Mouse (Mus musculus) limb, embryonic 14.5 days (tissue): ENCODE data around the gene Tmem237. TPM values are rescaled to one million over a fixed set of nuclear protein-coding genes. Genes with fewer than 3 reads are reported as not detected.

Source experiments
- ATAC-seq: fragments of 200-750 bp; cut with Nextera tagmentation; 2 replicates; pipeline ENCODE4 v1.8.0; 2017; ENCODE audit warnings: low read depth, moderate number of reproducible peaks, moderate TSS enrichment; ENCODE audit not compliant: low FRiP score
- DNase-seq: peaks from one replicate; pipeline ENCODE4 v3.0.0-alpha.2; 2015; ENCODE audit warnings: low spot score
- H3K27ac ChIP-seq: fragments of 300-500 bp; sonication (generic); replicated peaks from 2 replicates; pipeline ENCODE4 v1.5.1; 2014; ENCODE audit warnings: low read depth, mild to moderate bottlenecking, low read length, moderate library complexity, mixed read lengths
- H3K27me3 ChIP-seq: fragments of 300-500 bp; sonication (generic); 2 replicates; pipeline ENCODE4 v1.6.1; 2014; ENCODE audit warnings: low read length, mixed read lengths; ENCODE audit not compliant: control insufficient read depth, insufficient read depth
- H3K36me3 ChIP-seq: fragments of 300-500 bp; sonication (generic); 2 replicates; pipeline ENCODE4 v1.6.1; 2014; ENCODE audit warnings: mild to moderate bottlenecking, low read length, moderate library complexity, mixed read lengths; ENCODE audit not compliant: control insufficient read depth, insufficient read depth
- H3K4me1 ChIP-seq: fragments of 300-500 bp; sonication (generic); 2 replicates; pipeline ENCODE4 v1.6.1; 2014; ENCODE audit warnings: antibody characterized with exemption, low read length, mixed read lengths; ENCODE audit not compliant: control insufficient read depth, insufficient read depth
- H3K4me2 ChIP-seq: fragments of 300-500 bp; sonication (generic); replicated peaks from 2 replicates; pipeline ENCODE4 v1.6.1; 2014; ENCODE audit warnings: low read depth, mild to moderate bottlenecking, low read length, moderate library complexity; ENCODE audit not compliant: severe bottlenecking
- H3K4me3 ChIP-seq: fragments of 300-500 bp; sonication (generic); replicated peaks from 2 replicates; pipeline ENCODE4 v1.5.1; 2014; ENCODE audit warnings: low read length
- H3K9ac ChIP-seq: fragments of 300-500 bp; sonication (generic); 2 replicates; pipeline ENCODE4 v1.6.1; 2014; ENCODE audit warnings: mild to moderate bottlenecking, low read depth, low read length, moderate library complexity; ENCODE audit not compliant: severe bottlenecking
- H3K9me3 ChIP-seq: fragments of 300-500 bp; sonication (generic); 2 replicates; pipeline ENCODE4 v1.6.1; 2016; ENCODE audit warnings: low read length; ENCODE audit not compliant: control insufficient read depth
- POLR2A ChIP-seq: fragments of 200-500 bp; IDR thresholded peaks from 2 replicates; pipeline ENCODE4 v1.8.0; 2012; ENCODE audit warnings: inconsistent platforms, mild to moderate bottlenecking, moderate library complexity, borderline replicate concordance; ENCODE audit not compliant: insufficient read depth, insufficient read length; ENCODE audit errors: extremely low read depth
- WGBS: fragments of 180-500 bp; shearing (Covaris S2); extraction: QIAGEN DNeasy Blood & Tissue Kit; methylation state at CpG from one replicate; pipeline ENCODE4 v1.1.7; 2014; 5-methylcytosine and 5-hydroxymethylcytosine counted together
- polyA plus RNA-seq, 2 experiments: library from polyadenylated mRNA; depleted of rRNA in 1 of 2; stranded (reverse) in 1 of 2; unstranded in 1 of 2; fragments of >200 nt; fragmentation: Nextera tagmentation in 1 of 2; extraction: Ambion mirVana in 1 of 2; gene quantifications; 2 replicates each; pipeline versions ENCODE4 v1.2.1 to v1.2.3; 2012 to 2014

Tmem237 gene
- polyA plus RNA-seq (2012; rRNA removed) (24.4 and 26.0 TPM in 2 replicates), polyA plus RNA-seq (2014; fragmentation: Nextera tagmentation; extraction: Ambion mirVana) (33.3 and 36.8 TPM in 2 replicates)

DNA sequence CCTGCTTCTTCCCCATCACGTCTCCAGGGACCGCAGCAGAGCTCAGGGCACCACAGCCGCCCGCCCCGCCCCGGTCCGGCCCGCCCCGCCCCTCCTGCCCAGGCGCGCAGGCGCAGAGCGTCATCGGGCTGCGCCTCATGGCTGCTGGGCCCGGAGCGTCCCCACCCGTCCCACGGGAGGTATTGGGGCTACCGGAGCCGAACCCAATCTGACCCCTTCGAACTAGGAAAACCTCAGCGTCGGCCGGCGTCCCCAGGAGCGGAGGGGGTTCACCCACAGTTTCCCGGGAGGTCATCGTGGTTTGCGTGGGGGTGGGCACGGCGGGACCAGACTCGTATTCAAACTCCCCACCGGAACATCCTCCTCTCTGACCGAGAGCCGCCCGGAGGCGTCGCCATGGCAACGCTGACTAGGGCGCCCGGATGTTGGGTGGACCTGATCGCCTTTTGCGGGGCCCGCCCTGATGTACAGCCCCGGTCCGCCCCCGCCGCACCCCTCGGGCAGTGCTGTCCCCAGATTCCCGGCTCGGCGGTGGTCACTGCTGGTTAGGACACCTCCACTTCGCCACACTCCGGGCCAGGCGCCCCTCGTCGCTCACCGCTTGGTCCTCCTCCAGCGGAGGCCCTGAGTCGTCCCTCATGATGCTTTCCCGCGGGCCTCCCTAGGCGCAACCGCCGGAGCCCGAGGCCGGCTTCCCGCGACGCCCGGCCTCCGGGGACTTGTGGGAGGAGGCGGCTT lies at the start of gene Tmem237:
Tmem237 (minus strand) TSS at position 689 of the 738 bp plus-strand sequence.
- Histone ChIP-seq H3K27me3 (no peaks in the 10 kb centered on the region), H3K4me2 (peak within 1 kb of the TSS; percentile 88), H3K4me1 (no peaks in the 10 kb centered on the region), H3K36me3 (peaks cover 3% of the 10 kb centered on the region; the same call in 1 of the 2 replicates), H3K4me3 (peak within 1 kb of the TSS; percentile 71), H3K9me3 (no peaks in the 10 kb centered on the region), H3K9ac (peak within 1 kb of the TSS; percentile 88), H3K27ac (peak within 1 kb of the TSS; percentile 72)
- DNase-seq, result peak; percentile 95
- 1% methylated on average over 64 of the region's 74 CpGs for WGBS
- peak; percentile 99 for ATAC-seq
- TF ChIP-seq POLR2A, result no peak

DNA sequence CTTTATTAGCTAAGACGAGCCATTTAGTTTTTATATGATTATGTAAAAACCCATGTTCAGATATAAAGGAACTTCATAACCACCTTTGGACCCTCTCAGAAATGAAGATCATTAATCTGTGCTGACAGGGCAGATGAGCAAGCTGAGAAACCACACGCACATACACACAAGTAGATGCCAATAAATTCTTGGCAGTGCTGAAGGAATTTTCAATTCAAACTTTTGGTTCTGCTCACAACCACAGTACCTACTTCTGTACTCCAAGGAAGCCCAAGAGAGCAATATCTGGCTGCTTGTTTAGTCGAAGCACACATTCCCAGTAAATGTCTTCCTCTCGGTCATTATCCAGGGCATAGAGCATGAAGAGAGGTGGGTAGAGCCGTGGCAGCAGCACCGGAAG lies 49.4 kb upstream of the Tmem237 start:
- no peaks in the 10 kb centered on the region for H3K4me1 ChIP-seq
- peaks cover 38% of the 10 kb centered on the region for H3K36me3 ChIP-seq
- no peak overlapping the region for H3K4me2 ChIP-seq
- TF ChIP-seq POLR2A, result no peak
- H3K4me3 ChIP-seq, result no peak overlapping the region
- no peak overlapping the region for H3K27ac ChIP-seq
- H3K27me3 ChIP-seq, result no peaks in the 10 kb centered on the region
- H3K9me3 ChIP-seq, result no peaks in the 10 kb centered on the region
- DNase-seq, result no peak
- 75% methylated on average over 6 of the region's 6 CpGs for WGBS
- no peak for ATAC-seq
- H3K9ac ChIP-seq, result no peak overlapping the region

DNA sequence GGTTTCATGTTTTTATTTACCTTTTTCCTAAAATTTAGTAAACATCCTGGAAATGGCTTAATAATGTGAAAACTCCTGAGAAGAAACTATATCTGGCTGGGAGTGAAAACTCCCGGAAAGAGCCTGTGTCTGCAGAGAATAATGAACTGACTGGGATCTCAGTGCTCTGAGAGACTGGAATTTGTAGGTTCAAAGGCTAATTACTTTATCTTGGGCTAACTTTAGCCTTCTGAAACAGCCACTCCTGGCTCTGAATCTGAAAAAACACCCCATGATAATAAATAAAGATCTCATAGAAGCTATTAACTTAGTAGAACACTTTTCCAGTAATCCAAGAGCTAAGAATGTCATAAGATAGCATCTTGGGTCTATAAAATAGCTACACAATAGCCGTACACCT lies 48.3 kb upstream of the Tmem237 start:
- Histone ChIP-seq H3K4me1 (no peaks in the 10 kb centered on the region; the same call in 1 of the 2 replicates), H3K4me2 (no peak overlapping the region), H3K9ac (no peak overlapping the region), H3K36me3 (peaks cover 38% of the 10 kb centered on the region), H3K9me3 (no peaks in the 10 kb centered on the region), H3K4me3 (no peak overlapping the region), H3K27ac (no peak overlapping the region), H3K27me3 (no peaks in the 10 kb centered on the region)
- DNase-seq, result no peak
- no peak for TF ChIP-seq POLR2A
- WGBS, result 76% methylated on average over 2 of the region's 2 CpGs
- no peak for ATAC-seq

DNA sequence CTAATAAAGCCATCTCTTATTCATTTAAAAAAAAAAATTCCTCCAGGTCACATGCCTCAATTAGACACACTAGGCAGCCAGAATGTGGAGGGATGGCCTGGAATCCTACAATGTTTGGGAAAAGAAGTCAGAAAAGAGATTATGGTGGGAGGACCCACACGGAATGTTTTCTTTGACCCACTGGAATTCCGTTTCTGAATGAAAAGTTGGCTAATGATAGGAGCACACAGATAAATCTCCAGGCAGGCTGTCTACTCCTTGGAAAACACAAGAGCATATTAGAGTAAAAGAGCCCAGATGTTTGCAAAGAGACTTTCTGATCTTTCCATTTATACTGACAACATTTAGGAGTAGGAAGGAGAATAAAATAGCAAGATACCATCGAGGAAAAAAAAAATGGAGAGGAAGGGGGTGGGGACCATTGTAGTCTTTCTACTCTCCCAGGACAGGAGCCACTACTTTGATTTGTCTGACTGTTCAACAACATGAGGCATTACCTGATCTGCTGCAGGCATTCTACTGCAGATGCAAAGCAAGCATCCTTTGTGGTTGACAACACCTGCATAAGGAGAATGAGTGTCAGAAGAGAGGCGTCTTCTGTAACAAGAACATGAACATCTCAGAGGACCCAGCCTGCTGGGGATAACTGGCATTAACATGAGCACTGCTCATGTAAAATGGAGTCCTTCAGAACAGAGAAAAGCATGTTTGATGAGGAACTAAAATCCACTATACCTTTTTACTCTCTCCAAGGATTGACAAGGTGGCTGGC lies 47.6 kb upstream of the Tmem237 start:
- Histone ChIP-seq H3K4me1 (peaks cover 6% of the 10 kb centered on the region; the same call in 1 of the 2 replicates), H3K4me3 (no peak overlapping the region), H3K36me3 (peaks cover 45% of the 10 kb centered on the region), H3K9ac (no peak overlapping the region), H3K4me2 (no peak overlapping the region), H3K27me3 (no peaks in the 10 kb centered on the region), H3K27ac (no peak overlapping the region), H3K9me3 (no peaks in the 10 kb centered on the region)
- whole genome bisulfite sequencing, result 85% methylated on average over 4 of the region's 4 CpGs
- DNase-seq, result no peak
- no peak for ATAC-seq
- TF ChIP-seq POLR2A, result no peak

DNA sequence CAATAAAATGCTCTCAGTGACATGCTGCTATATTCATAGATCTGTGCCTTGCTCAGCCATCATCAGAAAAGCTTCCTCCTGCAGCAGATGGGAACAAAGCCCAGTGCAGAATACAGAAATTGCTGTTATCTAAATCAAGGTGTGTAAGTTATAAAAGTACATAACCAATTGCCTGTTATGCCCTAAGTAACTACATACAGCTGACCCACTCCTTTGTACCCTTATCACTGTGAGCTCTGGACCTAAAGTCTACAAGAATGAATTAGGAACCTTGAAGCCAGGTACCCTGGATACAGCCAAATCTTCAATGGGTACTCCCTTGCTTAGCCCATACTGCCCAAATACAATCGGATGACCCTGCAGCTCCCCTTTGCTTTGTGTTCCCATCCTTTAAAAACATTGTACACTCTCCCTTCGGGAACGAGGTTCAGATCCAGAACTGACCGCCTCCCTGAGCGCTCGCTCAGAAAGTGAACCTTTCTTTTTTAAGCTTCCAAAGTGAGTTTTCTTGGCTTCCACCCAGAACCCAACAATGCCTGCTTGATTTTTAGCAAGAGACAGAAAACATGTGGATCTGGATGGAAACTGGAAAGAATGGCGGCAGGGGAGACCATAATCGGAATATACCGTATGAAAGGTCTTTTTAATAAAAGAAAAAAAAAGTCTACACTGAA lies 46.2 kb upstream of the Tmem237 start:
- 86% methylated on average over 9 of the region's 9 CpGs for WGBS
- ATAC-seq, result no peak

More for the DNA sequence above, 46.2 kb upstream of the Tmem237 start:
- H3K27me3 ChIP-seq, result no peaks in the 10 kb centered on the region
- no peak overlapping the region for H3K4me2 ChIP-seq
- no peak overlapping the region for H3K4me3 ChIP-seq
- no peaks in the 10 kb centered on the region for H3K9me3 ChIP-seq
- H3K9ac ChIP-seq, result no peak overlapping the region
- peaks cover 38% of the 10 kb centered on the region for H3K36me3 ChIP-seq
- no peak for DNase-seq
- H3K27ac ChIP-seq, result no peak overlapping the region
- TF ChIP-seq POLR2A, result no peak
- peaks cover 6% of the 10 kb centered on the region; the same call in 1 of the 2 replicates for H3K4me1 ChIP-seq
